Mouse (Mus musculus) neural tube, embryonic 15.5 days (tissue): ENCODE data around the gene Reps1. TPM values are rescaled to one million over a fixed set of nuclear protein-coding genes. Genes with fewer than 3 reads are reported as not detected.
"Not testable (repeated sequence)": the region's sequence is repeated elsewhere in the genome, so short reads cannot be mapped to it uniquely, and the experiment has no call there.

Experiments
- ATAC-seq: fragments of 200-750 bp; cut with Nextera tagmentation; 2 replicates; pipeline ENCODE4 v1.8.0; 2017; ENCODE audit warnings: mild to moderate bottlenecking, moderate TSS enrichment, moderate library complexity; ENCODE audit not compliant: low FRiP score
- H3K27ac ChIP-seq: fragments of 300-500 bp; sonication (generic); replicated peaks from 2 replicates; pipeline ENCODE4 v1.5.1; 2015; ENCODE audit warnings: mild to moderate bottlenecking, inconsistent platforms
- H3K27me3 ChIP-seq: fragments of 300-500 bp; sonication (generic); replicated peaks from 2 replicates; pipeline ENCODE4 v1.6.1; 2015; ENCODE audit warnings: inconsistent platforms
- H3K36me3 ChIP-seq: fragments of 300-500 bp; sonication (generic); 2 replicates; pipeline ENCODE4 v1.6.1; 2015; ENCODE audit warnings: inconsistent platforms
- H3K4me1 ChIP-seq: fragments of 300-500 bp; sonication (generic); 2 replicates; pipeline ENCODE4 v1.6.1; 2015; ENCODE audit warnings: inconsistent platforms
- H3K4me2 ChIP-seq: fragments of 300-500 bp; sonication (generic); 2 replicates; pipeline ENCODE4 v1.6.1; 2015; ENCODE audit warnings: inconsistent platforms, mild to moderate bottlenecking, moderate library complexity
- H3K4me3 ChIP-seq: fragments of 300-500 bp; sonication (generic); replicated peaks from 2 replicates; pipeline ENCODE4 v1.5.1; 2015; ENCODE audit warnings: mild to moderate bottlenecking, inconsistent platforms
- H3K9ac ChIP-seq: fragments of 300-500 bp; sonication (generic); replicated peaks from 2 replicates; pipeline ENCODE4 v1.6.1; 2015; ENCODE audit warnings: mild to moderate bottlenecking, inconsistent platforms
- H3K9me3 ChIP-seq: fragments of 300-500 bp; sonication (generic); replicated peaks from 2 replicates; pipeline ENCODE4 v1.6.1; 2016; ENCODE audit warnings: inconsistent platforms
- WGBS: fragments of 180-500 bp; shearing (Covaris S2); methylation state at CpG from one replicate; pipeline ENCODE4 v1.1.7; 2015; ENCODE audit warnings: mixed read lengths; 5-methylcytosine and 5-hydroxymethylcytosine counted together
- polyA plus RNA-seq: library from polyadenylated mRNA; unstranded; fragments of >200 nt; fragmentation: Nextera tagmentation; extraction: Ambion mirVana; gene quantifications from 2 replicates; pipeline ENCODE4 v1.2.1, GENCODE M21; 2015

The Reps1 gene
- polyA plus RNA-seq, 1 experiment from 2014 or later = 25.6 TPM

DNA sequence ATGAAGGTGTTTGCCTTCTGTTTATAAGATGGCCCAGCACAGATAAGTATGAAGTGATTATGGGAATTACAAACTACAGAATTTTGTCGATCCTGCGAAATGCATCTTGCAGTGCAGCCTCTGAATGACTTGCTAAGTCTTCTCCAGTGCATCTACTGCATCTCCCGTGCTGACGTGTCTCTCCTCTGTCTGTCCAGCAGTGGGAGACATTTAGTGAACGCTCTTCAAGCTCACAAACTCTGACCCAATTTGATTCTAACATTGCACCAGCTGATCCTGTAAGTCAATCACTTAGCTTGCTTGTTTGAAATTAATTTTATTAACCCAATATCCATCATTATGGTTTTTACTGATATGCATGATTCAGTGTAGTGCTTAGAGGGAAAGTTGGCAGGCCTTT, 51.8 kb downstream of the Reps1 start:
- no peaks in the 10 kb centered on the region for H3K4me1 ChIP-seq
- no peaks in the 10 kb centered on the region for H3K27me3 ChIP-seq
- H3K27ac ChIP-seq = no peak overlapping the region
- peaks cover 20% of the 10 kb centered on the region for H3K36me3 ChIP-seq
- H3K9me3 ChIP-seq = no peaks in the 10 kb centered on the region
- WGBS = 82% methylated on average over 5 of the region's 5 CpGs
- no peak for ATAC-seq
- H3K4me3 ChIP-seq = no peak overlapping the region
- no peak overlapping the region for H3K4me2 ChIP-seq
- no peak overlapping the region for H3K9ac ChIP-seq

DNA sequence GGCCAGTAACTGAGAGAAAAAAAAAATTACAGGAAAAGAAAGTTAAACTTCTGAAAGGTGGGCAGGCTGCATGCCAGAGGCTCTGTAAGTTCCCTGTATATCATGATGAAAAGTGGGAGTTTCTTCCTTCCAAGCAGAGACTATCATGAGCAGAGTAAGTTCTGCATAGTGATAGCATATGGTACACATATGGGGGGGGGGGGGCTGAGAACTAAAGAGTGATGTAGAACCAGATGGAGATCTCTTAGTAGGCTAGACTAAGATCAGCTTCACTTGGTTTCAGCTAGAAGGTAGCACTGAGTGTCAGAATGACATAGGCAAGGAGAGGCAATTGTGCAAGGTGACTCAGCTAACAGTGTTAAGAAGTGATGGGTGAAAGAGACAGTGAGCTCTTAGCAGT, 55.3 kb downstream of the Reps1 start:
- H3K4me1 ChIP-seq = 0 out of 2 replicates have a peak, but pooled peaks cover 3% of the 10 kb centered on the region
- no peak overlapping the region for H3K9ac ChIP-seq
- no peak overlapping the region for H3K4me2 ChIP-seq
- ATAC-seq = no peak
- no peaks in the 10 kb centered on the region for H3K9me3 ChIP-seq
- H3K27ac ChIP-seq = no peak overlapping the region
- no peaks in the 10 kb centered on the region for H3K27me3 ChIP-seq
- no peak overlapping the region for H3K4me3 ChIP-seq
- peaks cover 10% of the 10 kb centered on the region for H3K36me3 ChIP-seq

DNA sequence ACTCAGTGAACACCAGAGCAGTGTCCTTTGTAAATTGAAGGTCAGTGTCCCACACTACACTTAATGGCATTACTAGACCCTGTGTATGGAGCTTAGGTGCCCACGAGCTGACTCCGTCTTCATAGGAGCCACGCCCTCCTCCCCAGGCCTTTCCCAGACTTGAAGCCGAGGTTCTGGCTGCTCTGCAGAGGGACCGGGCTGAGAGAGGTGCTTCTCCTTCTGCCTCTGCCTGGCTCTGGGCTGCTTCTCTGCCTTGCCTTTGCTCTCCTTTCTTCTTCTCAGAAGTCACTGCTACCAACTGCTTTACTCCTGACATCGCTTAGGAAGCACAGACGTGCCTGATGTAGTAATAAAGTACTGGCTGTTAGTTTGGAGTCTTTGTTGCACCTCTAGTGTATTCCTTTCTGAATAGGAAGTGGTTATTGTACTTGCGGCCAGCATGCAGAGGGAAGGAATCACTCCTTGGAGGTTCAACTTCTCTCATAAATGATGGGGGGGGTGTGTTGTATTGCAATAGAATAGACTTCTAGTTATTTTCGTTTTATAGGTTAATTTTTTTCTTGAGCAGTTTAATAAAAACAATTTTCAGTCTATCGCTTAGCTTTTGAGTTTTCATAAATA, 57.9 kb downstream of the Reps1 start:
- WGBS = 67% methylated on average over 10 of the region's 10 CpGs
- 0 out of 2 replicates have a peak, but pooled peaks cover 3% of the 10 kb centered on the region for H3K4me1 ChIP-seq
- H3K4me3 ChIP-seq = no peak overlapping the region
- H3K27ac ChIP-seq = no peak overlapping the region
- no peak overlapping the region for H3K9ac ChIP-seq
- H3K9me3 ChIP-seq = no peaks in the 10 kb centered on the region
- H3K36me3 ChIP-seq = peaks cover 23% of the 10 kb centered on the region
- no peak for ATAC-seq
- H3K27me3 ChIP-seq = no peaks in the 10 kb centered on the region
- no peak overlapping the region for H3K4me2 ChIP-seq

DNA sequence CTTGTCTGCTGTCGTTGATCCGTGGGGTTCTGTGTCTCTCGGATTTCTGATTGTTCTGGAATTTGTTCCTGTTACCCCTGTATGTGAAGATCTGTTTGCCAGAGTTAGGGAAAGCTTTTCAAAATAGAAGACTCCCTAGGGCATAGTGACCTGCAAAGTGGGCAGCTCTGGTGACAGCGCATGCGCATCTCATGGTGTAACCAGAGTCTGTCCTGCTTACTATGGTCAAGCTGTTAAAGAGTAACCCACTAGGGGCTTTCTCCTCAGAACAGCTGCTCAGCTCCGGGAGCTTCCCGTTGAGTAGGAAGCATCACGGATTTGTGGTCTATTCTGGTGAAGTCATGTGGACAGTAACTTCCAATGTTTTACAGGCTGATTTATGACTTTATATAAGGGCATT, 62.7 kb downstream of the Reps1 start:
- Histone ChIP-seq H3K4me1 (0 out of 2 replicates have a peak, but pooled peaks cover 3% of the 10 kb centered on the region), H3K9me3 (no peaks in the 10 kb centered on the region), H3K27ac (no peak overlapping the region), H3K4me3 (no peak overlapping the region), H3K9ac (no peak overlapping the region), H3K4me2 (no peak overlapping the region), H3K27me3 (no peaks in the 10 kb centered on the region), H3K36me3 (peaks cover 69% of the 10 kb centered on the region)
- no peak for ATAC-seq
- 65% methylated on average over 8 of the region's 8 CpGs for WGBS

DNA sequence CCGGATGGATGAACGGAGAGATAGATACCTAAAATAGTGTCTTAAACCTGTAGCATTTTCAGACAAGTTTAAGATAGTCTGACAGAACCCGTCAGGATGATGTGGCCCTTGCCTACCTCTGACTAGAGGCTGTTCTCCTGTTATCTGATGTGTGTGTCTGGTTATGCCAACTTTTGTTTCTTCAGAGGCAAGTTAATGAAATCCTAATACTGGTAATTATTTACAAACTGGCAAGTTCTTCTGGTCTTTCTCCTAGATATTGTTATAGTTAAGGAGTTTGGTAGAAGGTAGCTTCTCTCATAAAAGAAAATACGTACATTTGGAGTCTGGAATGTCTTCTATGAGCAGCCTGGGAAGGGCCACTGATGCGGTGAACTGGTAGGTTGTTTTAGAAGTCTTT, 74.6 kb downstream of the Reps1 start:
- no peaks in the 10 kb centered on the region for H3K27me3 ChIP-seq
- H3K9ac ChIP-seq = no peak overlapping the region
- no peak overlapping the region for H3K4me3 ChIP-seq
- no peaks in the 10 kb centered on the region for H3K9me3 ChIP-seq
- no peaks in the 10 kb centered on the region for H3K4me1 ChIP-seq
- WGBS = 96% methylated on average over 5 of the region's 5 CpGs
- no peak for ATAC-seq
- no peak overlapping the region for H3K27ac ChIP-seq
- H3K4me2 ChIP-seq = no peak overlapping the region
- peaks cover 7% of the 10 kb centered on the region for H3K36me3 ChIP-seq

DNA sequence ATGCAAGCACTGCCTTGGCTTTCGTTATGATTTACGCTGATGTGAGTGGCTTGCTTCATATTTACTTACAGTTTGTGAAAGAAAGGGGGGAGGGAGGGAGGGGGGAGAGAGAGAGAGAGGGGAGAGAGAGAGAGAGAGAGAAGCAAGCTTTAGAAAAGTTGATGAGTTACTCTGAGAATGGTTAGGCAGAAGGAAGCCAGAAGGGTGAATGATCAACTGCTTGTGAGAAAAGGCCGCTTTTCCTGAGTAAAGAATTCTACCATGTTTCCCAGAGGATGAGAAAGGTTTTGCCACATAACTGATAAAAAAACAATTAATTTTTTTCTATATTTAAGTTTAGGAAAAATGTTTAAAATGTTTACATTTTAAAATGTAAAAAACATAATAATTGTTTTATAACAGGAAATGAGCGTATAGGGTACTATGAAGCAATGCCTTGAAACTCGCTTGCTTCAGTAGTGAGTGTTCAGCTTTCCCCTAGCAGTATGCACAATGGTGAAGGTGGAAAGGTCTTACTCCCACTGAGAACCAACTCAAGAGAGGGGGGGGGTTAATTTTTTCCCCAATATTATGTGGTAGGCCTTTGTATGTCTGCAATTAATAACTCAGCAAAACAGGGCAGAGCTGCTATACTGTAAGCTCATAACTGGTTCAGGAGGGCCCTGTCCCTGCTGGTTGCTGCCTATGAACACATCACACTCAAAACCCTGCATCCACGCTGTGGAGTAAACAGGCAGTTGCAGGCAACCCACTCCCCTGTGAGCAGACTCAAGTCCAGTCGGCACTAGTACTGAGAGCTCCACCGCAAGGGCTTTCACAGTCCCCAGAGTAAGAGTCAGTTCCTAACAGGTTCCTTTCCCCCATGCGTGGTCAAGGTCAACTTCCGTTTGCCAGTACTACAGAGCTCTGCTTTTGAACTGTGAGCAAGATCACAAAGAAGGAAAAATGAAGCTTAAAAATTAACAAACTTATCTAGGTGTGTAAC, 76.3 kb downstream of the Reps1 start:
- Histone ChIP-seq H3K4me1 (no peaks in the 10 kb centered on the region), H3K36me3 (no peaks in the 10 kb centered on the region; the same call in 1 of the 2 replicates), H3K9me3 (no peaks in the 10 kb centered on the region), H3K4me3 (no peak overlapping the region), H3K4me2 (no peak overlapping the region), H3K9ac (no peak overlapping the region), H3K27ac (no peak overlapping the region), H3K27me3 (no peaks in the 10 kb centered on the region)
- no peak; the same call in 1 of the 2 replicates for ATAC-seq
- WGBS = 89% methylated on average over 10 of the region's 10 CpGs

DNA sequence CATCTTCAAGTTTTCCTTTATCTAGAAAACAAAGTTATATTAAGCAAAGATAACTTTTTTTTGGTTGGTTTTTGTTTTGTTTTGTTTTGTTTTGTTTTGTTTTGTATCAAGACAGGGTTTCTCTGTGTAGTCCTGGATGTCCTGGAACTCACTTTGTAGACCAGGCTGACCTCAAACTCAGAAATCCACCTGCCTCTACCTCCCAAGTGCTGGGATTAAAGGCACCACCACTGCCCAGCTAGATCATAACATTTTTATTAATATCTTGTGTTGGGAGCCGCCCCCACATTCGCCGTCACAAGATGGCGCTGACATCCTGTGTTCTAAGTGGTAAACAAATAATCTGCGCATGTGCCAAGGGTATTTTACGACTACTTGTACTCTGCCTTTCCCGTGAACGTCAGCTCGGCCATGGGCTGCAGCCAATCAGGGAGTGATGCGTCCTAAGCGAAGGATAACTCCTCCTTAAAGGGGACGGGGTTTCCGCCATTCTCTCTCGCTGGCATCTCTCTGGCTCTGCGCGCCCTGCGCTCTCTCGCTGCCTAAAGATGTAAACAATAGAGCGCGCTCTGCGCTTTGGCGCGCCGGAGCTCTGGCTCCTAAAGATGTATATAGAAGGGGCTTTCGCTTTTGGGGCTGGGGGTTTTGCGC, 83.3 kb downstream of the Reps1 start:
- H3K4me1 ChIP-seq, H3K27ac ChIP-seq, H3K9ac ChIP-seq, H3K9me3 ChIP-seq, H3K36me3 ChIP-seq, H3K27me3 ChIP-seq: not testable (repeated sequence)
- ATAC-seq = peak; percentile 56; the same call in 1 of the 2 replicates
- peak overlapping the region; percentile 43; the same call in 1 of the 2 replicates for H3K4me2 ChIP-seq
- H3K4me3 ChIP-seq = peak overlapping the region; percentile 25
- WGBS = 62% methylated on average over 14 of the region's 26 CpGs

DNA sequence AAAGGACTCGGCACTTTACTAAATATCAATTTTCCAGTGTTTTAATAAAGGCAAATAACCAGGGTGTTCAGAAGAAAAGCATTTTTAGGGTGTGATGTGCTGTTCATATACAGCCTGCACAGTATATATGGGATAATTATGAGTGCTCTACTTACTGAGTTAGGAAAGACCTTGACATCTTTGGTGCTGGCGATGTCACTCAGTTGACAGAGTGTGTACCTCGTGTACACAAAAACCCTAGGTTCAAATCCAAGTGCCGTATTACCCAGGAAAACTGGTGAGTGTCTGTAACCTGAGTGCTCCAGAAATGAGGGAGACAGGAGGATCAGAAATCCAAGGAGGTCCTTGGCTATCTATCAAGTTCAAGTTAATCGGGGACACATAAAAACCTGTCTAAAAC, 84.0 kb downstream of the Reps1 start:
- Histone ChIP-seq H3K4me3 (peak overlapping the region; percentile 25), H3K9ac (no peak overlapping the region), H3K36me3 (no peaks in the 10 kb centered on the region), H3K4me2 (peak overlapping the region; percentile 43), H3K9me3 (no peaks in the 10 kb centered on the region), H3K27ac (no peak overlapping the region), H3K27me3 (no peaks in the 10 kb centered on the region), H3K4me1 (no peaks in the 10 kb centered on the region)
- 85% methylated on average over 5 of the region's 5 CpGs for WGBS
- ATAC-seq = 0 out of 2 replicates have a peak, but pooled peaks have one; percentile 53

DNA sequence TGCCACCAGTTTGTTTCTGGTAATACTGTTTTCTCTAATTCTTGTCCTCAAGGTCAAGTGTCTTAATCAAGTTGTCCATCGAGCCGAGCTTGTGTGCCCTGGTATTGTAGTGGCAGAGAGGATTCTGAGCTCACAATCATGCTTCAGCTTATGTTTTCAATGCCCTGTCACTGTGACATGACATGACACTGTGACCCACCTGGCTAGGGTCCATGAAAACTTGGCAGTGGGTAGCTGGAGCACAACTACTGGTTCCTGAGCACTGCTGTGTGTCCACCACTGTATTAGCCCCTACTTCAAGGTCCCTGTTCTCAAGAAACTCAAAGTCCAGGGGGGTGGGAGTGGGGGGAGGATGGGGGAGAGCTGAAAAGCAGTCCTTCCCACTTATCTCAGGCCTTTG, 85.7 kb downstream of the Reps1 start:
- 89% methylated on average over 2 of the region's 2 CpGs for WGBS
- no peak for ATAC-seq
- H3K4me3 ChIP-seq = no peak overlapping the region
- H3K4me1 ChIP-seq = no peaks in the 10 kb centered on the region
- H3K9me3 ChIP-seq = no peaks in the 10 kb centered on the region
- H3K9ac ChIP-seq = no peak overlapping the region
- H3K4me2 ChIP-seq = no peak overlapping the region
- H3K27me3 ChIP-seq = no peaks in the 10 kb centered on the region
- no peaks in the 10 kb centered on the region for H3K36me3 ChIP-seq
- no peak overlapping the region for H3K27ac ChIP-seq

DNA sequence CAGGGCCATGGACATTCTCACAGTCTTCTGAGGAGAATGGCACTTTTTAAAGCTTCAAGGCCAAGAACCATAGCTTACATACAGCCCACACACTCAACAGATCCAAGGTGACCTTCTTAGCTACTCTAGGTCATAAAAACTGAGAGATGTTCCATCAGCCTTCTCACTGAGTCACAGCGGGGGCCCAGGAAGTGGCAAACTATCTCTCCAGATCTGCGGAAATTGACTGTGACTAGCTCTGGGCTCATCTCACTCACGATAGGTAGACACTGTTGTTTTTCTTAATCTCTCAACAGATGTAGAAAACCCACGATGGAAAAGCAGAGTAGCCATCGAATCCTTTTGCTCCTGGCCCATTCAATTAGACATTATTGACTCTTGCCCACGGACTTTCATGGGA, 86.6 kb downstream of the Reps1 start:
- ATAC-seq = no peak
- no peak overlapping the region for H3K27ac ChIP-seq

DNA sequence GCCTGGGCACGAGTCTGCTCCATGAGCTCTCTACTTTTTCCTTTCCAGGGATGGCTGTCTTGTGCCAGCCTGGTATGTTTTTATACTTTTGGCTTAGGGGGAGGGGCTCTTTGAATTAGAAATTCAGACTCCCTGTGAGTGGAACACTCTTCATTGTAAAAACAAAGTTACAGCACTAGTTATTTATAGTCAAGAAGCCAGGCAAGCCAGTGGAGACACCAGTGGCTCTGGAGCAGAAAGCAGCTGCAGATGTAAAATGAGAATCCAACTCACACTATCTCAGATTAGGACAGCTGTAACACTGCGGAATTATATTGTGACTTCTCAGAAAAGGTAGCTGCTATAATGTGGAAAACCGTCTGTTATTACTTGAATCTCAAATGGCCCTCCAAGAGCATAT, 91.6 kb downstream of the Reps1 start:
- no peak overlapping the region for H3K9ac ChIP-seq
- H3K27me3 ChIP-seq = no peaks in the 10 kb centered on the region
- H3K27ac ChIP-seq = no peak overlapping the region
- 85% methylated on average over 3 of the region's 3 CpGs for WGBS
- no peak overlapping the region for H3K4me2 ChIP-seq
- no peaks in the 10 kb centered on the region for H3K36me3 ChIP-seq
- no peaks in the 10 kb centered on the region for H3K9me3 ChIP-seq
- no peak overlapping the region for H3K4me3 ChIP-seq
- no peaks in the 10 kb centered on the region for H3K4me1 ChIP-seq
- no peak for ATAC-seq

More for the DNA sequence above, 86.6 kb downstream of the Reps1 start:
- Histone ChIP-seq H3K27me3 (no peaks in the 10 kb centered on the region), H3K4me2 (no peak overlapping the region), H3K4me1 (no peaks in the 10 kb centered on the region), H3K4me3 (no peak overlapping the region), H3K9me3 (no peaks in the 10 kb centered on the region), H3K9ac (no peak overlapping the region), H3K36me3 (no peaks in the 10 kb centered on the region)
- 84% methylated on average over 6 of the region's 6 CpGs for WGBS
